Mouse (Mus musculus) embryonic fibroblast, embryonic 13.5 days (primary cell): ENCODE measurements around the gene Cfap221.

Experiments used
- CTCF ChIP-seq: IDR thresholded peaks from 2 replicates; pipeline ENCODE4 v1.5.1; 2011; ENCODE audit warnings: mild to moderate bottlenecking, control low read depth, low read length, moderate library complexity, borderline replicate concordance; ENCODE audit not compliant: insufficient read depth
- POLR2A ChIP-seq: IDR thresholded peaks from 2 replicates; pipeline ENCODE4 v1.6.1; 2011; ENCODE audit warnings: low read depth, mild to moderate bottlenecking, control low read depth, low read length, moderate library complexity

DNA sequence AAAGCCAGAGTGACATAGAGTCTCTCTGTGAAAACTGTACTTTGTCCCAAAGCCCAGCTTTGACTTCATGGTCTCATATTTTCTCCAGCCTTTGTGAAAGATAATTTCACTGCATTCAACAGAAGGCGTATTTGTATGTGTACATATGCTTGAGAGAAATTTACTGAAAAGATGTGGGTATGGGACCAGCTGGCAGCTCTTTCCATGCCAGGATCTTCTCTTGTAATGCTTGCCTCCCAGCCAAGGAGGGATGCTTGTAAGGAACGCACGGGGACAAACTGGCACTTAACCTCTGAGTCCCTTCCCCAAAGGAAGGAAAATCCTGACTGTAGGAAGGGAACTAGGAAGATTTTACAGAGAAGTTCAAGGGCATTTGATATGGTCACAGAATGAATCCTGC, 112.8 kb downstream of the Cfap221 start:
- TF ChIP-seq CTCF (no peak), POLR2A (no peak)
